In the genomic region with DNA sequence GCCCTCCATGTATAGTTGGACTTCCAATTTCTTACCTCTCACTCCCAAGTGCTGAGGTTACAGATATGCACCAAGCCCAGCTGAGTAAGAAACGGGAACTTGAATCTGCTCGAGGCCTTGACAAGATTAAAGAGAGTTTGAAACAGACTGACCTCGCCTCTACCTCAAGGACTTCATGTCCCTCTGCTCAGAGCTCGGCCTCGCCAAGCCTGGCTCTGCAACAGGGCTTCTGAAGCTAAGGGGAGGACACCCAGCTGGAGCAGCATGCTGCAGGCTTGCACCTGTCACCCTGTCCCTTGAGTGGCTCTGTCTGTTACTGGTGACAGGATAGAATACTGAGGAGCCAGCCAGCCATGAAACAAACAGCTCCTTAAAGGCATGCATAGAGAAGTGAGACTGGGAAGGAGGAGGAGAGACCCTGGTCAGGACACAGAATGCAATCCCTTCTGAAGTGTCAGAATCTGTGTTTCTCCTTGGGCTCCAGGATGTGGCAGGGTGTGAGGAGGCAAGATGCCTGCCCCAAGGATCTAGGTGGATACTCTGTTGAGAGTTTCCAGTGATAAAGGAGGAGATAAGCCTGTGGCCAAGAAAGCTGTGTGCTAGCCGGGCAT, we compare ENCODE assay signal across 19 mouse cellular contexts. TPM values are rescaled to one million over a fixed set of nuclear protein-coding genes. Genes with fewer than 3 reads are reported as not detected.
DNase-seq lines count a peak whose midpoint lies in the region; ATAC-seq and TF ChIP-seq lines count a peak whose summit lies in the region.
"Had no signal": no experiment of that assay in that cellular context is flagged by ENCODE, and none has a peak within 500 bp of the region (broad histone marks: within the 10 kb centered on the region; RNA-seq: fewer than 3 reads in every experiment).

No protein-coding gene starts in this region.

- ATAC-seq in midbrain, embryonic 16.5 days: no peak
- ATAC-seq in megakaryocyte, adult 5-6 weeks (ENCODE audit: poor library complexity, severe bottlenecking): peak; percentile 51
- no peak for ATAC-seq in stomach, postnatal 0 days (ENCODE audit: low FRiP score, low TSS enrichment)
- ATAC-seq: forebrain, embryonic 16.5 days had no signal

- H3K9me3 ChIP-seq in midbrain, embryonic 10.5 days (replicated peaks): no peaks in the 10 kb centered on the region
- H3K9me3 ChIP-seq in midbrain, embryonic 16.5 days (replicated peaks; ENCODE audit: control insufficient read depth, low read length, poor library complexity, severe bottlenecking): no peaks in the 10 kb centered on the region
- no peaks in the 10 kb centered on the region for H3K9me3 ChIP-seq in stomach, postnatal 0 days (ENCODE audit: control insufficient read depth, low read length)
- H3K9me3 ChIP-seq: heart, embryonic 15.5 days; hindbrain, embryonic 12.5 days; limb, embryonic 12.5 days; stomach, embryonic 15.5 days had no signal

- TF ChIP-seq CTCF in stomach, postnatal 0 days (IDR thresholded peaks at IDR 0.05; ENCODE audit: low read depth): no peak

- peak; percentile 37 for DNase-seq in gastrocnemius, postnatal 25 days
- no peak for DNase-seq in gastrocnemius, adult 8-10 months (ENCODE audit: low spot score in 2 of 2)
- no peak for DNase-seq in midbrain, embryonic 10.5 days (ENCODE audit: low spot score)
- peak; percentile 84 for DNase-seq in adrenal gland, adult 8-10 months
- DNase-seq in stomach, postnatal 0 days (ENCODE audit: low spot score): no peak
- no peak for DNase-seq in thymus, adult 18-20 months
- DNase-seq: cerebellum, adult 11-12 months; gastrocnemius, postnatal 10 days; kidney, adult 8-10 months; layer of hippocampus, postnatal 36 days; lung, adult 18-20 months; right cerebral cortex, postnatal 14 days had no signal

- H3K36me3 ChIP-seq in midbrain, embryonic 10.5 days: no peaks in the 10 kb centered on the region
- no peaks in the 10 kb centered on the region for H3K36me3 ChIP-seq in midbrain, embryonic 16.5 days (ENCODE audit: control insufficient read depth, insufficient read depth, low read length)
- no peaks in the 10 kb centered on the region for H3K36me3 ChIP-seq in stomach, postnatal 0 days (ENCODE audit: control insufficient read depth, insufficient read depth, low read length)
- H3K36me3 ChIP-seq: heart, embryonic 15.5 days; hindbrain, embryonic 12.5 days; limb, embryonic 12.5 days; stomach, embryonic 15.5 days had no signal

- 75% methylated on average over 6 of the region's 6 CpGs for WGBS in midbrain, embryonic 10.5 days
- WGBS in midbrain, embryonic 16.5 days: 61% methylated on average over 6 of the region's 6 CpGs
- 64% methylated on average over 6 of the region's 6 CpGs for WGBS in stomach, postnatal 0 days

- H3K27me3 ChIP-seq in midbrain, embryonic 10.5 days (ENCODE audit: low read depth, poor library complexity, severe bottlenecking): peaks cover 16% of the 10 kb centered on the region; the same call in 1 of the 2 replicates
- no peaks in the 10 kb centered on the region for H3K27me3 ChIP-seq in midbrain, embryonic 16.5 days (ENCODE audit: control insufficient read depth, insufficient read depth, low read depth, low read length)
- H3K27me3 ChIP-seq in stomach, postnatal 0 days (ENCODE audit: control insufficient read depth, insufficient read depth, low read length): no peaks in the 10 kb centered on the region
- H3K27me3 ChIP-seq: hindbrain, embryonic 12.5 days had no signal

- no peak overlapping the region for H3K9ac ChIP-seq in midbrain, embryonic 16.5 days (ENCODE audit: low read depth, low read length)
- H3K9ac ChIP-seq in stomach, postnatal 0 days (ENCODE audit: low read length): no peak overlapping the region
- H3K9ac ChIP-seq: heart, embryonic 15.5 days; hindbrain, embryonic 12.5 days; limb, embryonic 12.5 days; stomach, embryonic 15.5 days had no signal

- TF ChIP-seq EP300 in stomach, postnatal 0 days (optimal IDR thresholded peaks at IDR 0.05): no peak

- H3K4me2 ChIP-seq in midbrain, embryonic 16.5 days (ENCODE audit: low read length): no peak overlapping the region
- no peak overlapping the region for H3K4me2 ChIP-seq in stomach, postnatal 0 days (replicated peaks; ENCODE audit: low read depth)
- H3K4me2 ChIP-seq: heart, embryonic 15.5 days; hindbrain, embryonic 12.5 days; limb, embryonic 12.5 days; stomach, embryonic 15.5 days had no signal

- H3K4me3 ChIP-seq in midbrain, embryonic 10.5 days: no peak overlapping the region
- H3K4me3 ChIP-seq in midbrain, embryonic 16.5 days (ENCODE audit: low read depth, low read length): no peak overlapping the region
- H3K4me3 ChIP-seq in stomach, postnatal 0 days (ENCODE audit: low read depth, low read length): no peak overlapping the region
- H3K4me3 ChIP-seq: heart, embryonic 15.5 days; hindbrain, embryonic 12.5 days; limb, embryonic 12.5 days; stomach, embryonic 15.5 days had no signal

- H3K27ac ChIP-seq in midbrain, embryonic 10.5 days (replicated peaks): peak overlapping the region; percentile 13; the same call in 1 of the 2 replicates
- H3K27ac ChIP-seq in midbrain, embryonic 16.5 days (ENCODE audit: low read length): no peak overlapping the region
- H3K27ac ChIP-seq in stomach, postnatal 0 days (replicated peaks): no peak overlapping the region
- H3K27ac ChIP-seq: heart, embryonic 15.5 days; hindbrain, embryonic 12.5 days; limb, embryonic 12.5 days; stomach, embryonic 15.5 days had no signal

- peaks cover 33% of the 10 kb centered on the region for H3K4me1 ChIP-seq in midbrain, embryonic 10.5 days
- no peaks in the 10 kb centered on the region for H3K4me1 ChIP-seq in midbrain, embryonic 16.5 days (ENCODE audit: control insufficient read depth, insufficient read depth, low read length)
- H3K4me1 ChIP-seq in stomach, postnatal 0 days (replicated peaks; ENCODE audit: control insufficient read depth, insufficient read depth): no peaks in the 10 kb centered on the region

RNA-seq across cellular contexts. Expression of a gene that starts 11.2 kb away (rescaled TPM):
- total RNA-seq in gastrocnemius, postnatal 25 days (2021): 1 to 10 TPM; 6.0 to 7.5 TPM
- total RNA-seq in gastrocnemius, adult 8-10 months (2022): 1 to 10 TPM; 2.3 to 3.5 (median 3.2) TPM
- 28.1 and 30.7 TPM in 2 replicates for polyA plus RNA-seq in midbrain, embryonic 10.5 days (2016; fragmentation: Nextera tagmentation; extraction: Ambion mirVana)
- 14.7 and 14.8 TPM in 2 replicates for polyA plus RNA-seq in midbrain, embryonic 16.5 days (2015; fragmentation: Nextera tagmentation; extraction: Ambion mirVana)
- total RNA-seq in adrenal gland, adult 8-10 months (2022): 10 to 100 TPM; 55.7 to 76.3 (median 61.3) TPM
- 14.6 and 16.6 TPM in 2 replicates for total RNA-seq in megakaryocyte, adult 5-6 weeks (2015)
- 22.2 and 28.7 TPM in 2 replicates for total RNA-seq in megakaryocyte, adult 5-6 weeks (2017)
- polyA plus RNA-seq in stomach, postnatal 0 days (2015; fragmentation: Nextera tagmentation; extraction: Ambion mirVana): 8.8 and 9.6 TPM in 2 replicates

Comparison
In these comparisons a context has a peak if more than half of its experiments do, and no peak if none do; other contexts are left out.
1. DNase-seq: peak in gastrocnemius, postnatal 25 days (single experiment) and adrenal gland, adult 8-10 months (single experiment); none in gastrocnemius, adult 8-10 months (0 of 2), midbrain, embryonic 10.5 days (single experiment), stomach, postnatal 0 days (single experiment) and thymus, adult 18-20 months (0 of 2).